Mouse (Mus musculus): ENCODE measurements around the gene Hspa5.

- no peak for TF ChIP-seq CTCF (IDR thresholded peaks at IDR 0.05; ENCODE audit: borderline replicate concordance, extremely low read depth, insufficient read depth, insufficient read length)
- no peak for TF ChIP-seq POLR2A (IDR thresholded peaks at IDR 0.05; ENCODE audit: borderline replicate concordance, extremely low read depth, insufficient read depth, insufficient read length, poor library complexity, severe bottlenecking)
Measured at GRCm38 (mm10) chr2:34727045-34727728, 44.6 kb upstream of the Hspa5 start.

Data from brain, embryonic 14.5 days (tissue).